Mouse (Mus musculus) gastrocnemius, adult 8-10 months (tissue): ENCODE results near the gene Tmem200c. TPM values are rescaled to one million over a fixed set of nuclear protein-coding genes. Genes with fewer than 3 reads are reported as not detected.

Experiments used
- DNase-seq, 2 experiments: peaks; one replicate each; pipeline ENCODE4 v3.0.0; 2022; ENCODE audit warnings: low spot score in 2 of 2
- total RNA-seq, 4 experiments: library from RNA; stranded (reverse); gene quantifications; 2 replicates each; pipeline ENCODE4 v1.2.4; 2022

Tmem200c gene
- total RNA-seq: under 1 TPM; 0.07 to 0.25 (median 0.19) TPM

- no peak for DNase-seq
Observed at GRCm38 (mm10) chr17:68826323-68826722, at the start of gene Tmem200c. Tmem200c (plus strand) TSS chr17:68826623.

GRCm38 (mm10) chr17:68793741-68794140, 32.7 kb upstream of the Tmem200c start:
- DNase-seq: no peak

- no peak for DNase-seq
Observed at GRCm38 (mm10) chr17:68836655-68837012, 10.2 kb downstream of the Tmem200c start.

GRCm38 (mm10) chr17:68837013-68837858, 10.8 kb downstream of the Tmem200c start:
- DNase-seq: no peak

GRCm38 (mm10) chr17:68837859-68838194, 11.4 kb downstream of the Tmem200c start:
- no peak for DNase-seq

- no peak for DNase-seq
Observed at GRCm38 (mm10) chr17:68839888-68840571, 13.6 kb downstream of the Tmem200c start.

GRCm38 (mm10) chr17:68840572-68840939, 14.1 kb downstream of the Tmem200c start:
- no peak for DNase-seq

GRCm38 (mm10) chr17:68841097-68841891, 14.9 kb downstream of the Tmem200c start:
- peak in 1 of 2 experiments; percentile 18 for DNase-seq

- DNase-seq: peak; percentile 15 to 23
Observed at GRCm38 (mm10) chr17:68841892-68842252, 15.4 kb downstream of the Tmem200c start.

- DNase-seq: no peak
Observed at GRCm38 (mm10) chr17:68845931-68846330, 19.5 kb downstream of the Tmem200c start.

GRCm38 (mm10) chr17:68848739-68849138, 22.3 kb downstream of the Tmem200c start:
- no peak for DNase-seq

- no peak for DNase-seq
Observed at GRCm38 (mm10) chr17:68852171-68852966, 25.9 kb downstream of the Tmem200c start.

GRCm38 (mm10) chr17:68864175-68864574, 37.8 kb downstream of the Tmem200c start:
- DNase-seq: no peak

GRCm38 (mm10) chr17:68868439-68868838, 42.0 kb downstream of the Tmem200c start:
- no peak for DNase-seq

- DNase-seq: no peak
Observed at GRCm38 (mm10) chr17:68874021-68874420, 47.6 kb downstream of the Tmem200c start.

GRCm38 (mm10) chr17:68875251-68875650, 48.8 kb downstream of the Tmem200c start:
- no peak for DNase-seq

GRCm38 (mm10) chr17:68875917-68876495, 49.6 kb downstream of the Tmem200c start:
- DNase-seq: no peak

- no peak for DNase-seq
Observed at GRCm38 (mm10) chr17:68881725-68882524, 55.5 kb downstream of the Tmem200c start.

GRCm38 (mm10) chr17:68883474-68884083, 57.2 kb downstream of the Tmem200c start:
- DNase-seq: no peak

- no peak for DNase-seq
Observed at GRCm38 (mm10) chr17:68890672-68891071, 64.2 kb downstream of the Tmem200c start.
